Mouse (Mus musculus) lung, embryonic 14.5 days (tissue): Measurements from ENCODE around the gene Tma7. TPM values are rescaled to one million over a fixed set of nuclear protein-coding genes. Genes with fewer than 3 reads are reported as not detected.
A peak's percentile ranks its signal among the peaks of the same experiment; 100 is the strongest.

Source experiments
- ATAC-seq: fragments of 200-750 bp; cut with Nextera tagmentation; 2 replicates; pipeline ENCODE4 v1.8.0; 2017; ENCODE audit warnings: mild to moderate bottlenecking, moderate TSS enrichment, moderate library complexity; ENCODE audit not compliant: insufficient read depth
- DNase-seq: peaks from one replicate; pipeline ENCODE4 v3.0.0-alpha.2; 2015
- H3K27ac ChIP-seq: fragments of 300-500 bp; sonication (generic); 2 replicates; pipeline ENCODE4 v1.5.1; 2014; ENCODE audit warnings: low read depth, mild to moderate bottlenecking, moderate library complexity
- H3K27me3 ChIP-seq: fragments of 300-500 bp; sonication (generic); 2 replicates; pipeline ENCODE4 v1.6.1; 2014; ENCODE audit warnings: low read length, control low read depth; ENCODE audit not compliant: insufficient read depth
- H3K36me3 ChIP-seq: fragments of 300-500 bp; sonication (generic); 2 replicates; pipeline ENCODE4 v1.6.1; 2014; ENCODE audit warnings: control low read depth; ENCODE audit not compliant: insufficient read depth
- H3K4me1 ChIP-seq: fragments of 300-500 bp; sonication (generic); 2 replicates; pipeline ENCODE4 v1.6.1; 2014; ENCODE audit warnings: antibody characterized with exemption, control low read depth; ENCODE audit not compliant: insufficient read depth
- H3K4me2 ChIP-seq: fragments of 300-500 bp; sonication (generic); 2 replicates; pipeline ENCODE4 v1.6.1; 2014; ENCODE audit warnings: mild to moderate bottlenecking
- H3K4me3 ChIP-seq: fragments of 300-500 bp; sonication (generic); 2 replicates; pipeline ENCODE4 v1.5.1; 2014; ENCODE audit warnings: low read depth, low read length
- H3K9ac ChIP-seq: fragments of 300-500 bp; sonication (generic); 2 replicates; pipeline ENCODE4 v1.6.1; 2014
- H3K9me3 ChIP-seq: fragments of 300-500 bp; sonication (generic); 2 replicates; pipeline ENCODE4 v1.6.1; 2016; ENCODE audit warnings: low read depth, low read length, control low read depth
- CTCF ChIP-seq: IDR thresholded peaks from 2 replicates; pipeline ENCODE4 v1.5.1; 2016; ENCODE audit warnings: antibody characterized with exemption, low read depth
- WGBS: fragments of 180-500 bp; shearing (Covaris S2); extraction: QIAGEN DNeasy Blood & Tissue Kit; methylation state at CpG from one replicate; pipeline ENCODE4 v1.1.7; 2014; 5-methylcytosine and 5-hydroxymethylcytosine counted together
- polyA plus RNA-seq: library from polyadenylated mRNA; unstranded; fragments of >200 nt; fragmentation: Nextera tagmentation; extraction: Ambion mirVana; gene quantifications from 2 replicates; pipeline ENCODE4 v1.2.1, GENCODE M21; 2014

Gene Tma7
- polyA plus RNA-seq, 1 experiment from 2014 or later = 599 TPM

GRCm38 (mm10) chr9:109114276-109114675, 31.9 kb upstream of the Tma7 start:
- Histone ChIP-seq H3K9ac (no peak overlapping the region), H3K27ac (no peak overlapping the region), H3K27me3 (no peaks in the 10 kb centered on the region), H3K4me3 (no peak overlapping the region), H3K4me2 (no peak overlapping the region), H3K36me3 (peaks cover 100% of the 10 kb centered on the region), H3K4me1 (no peaks in the 10 kb centered on the region), H3K9me3 (no peaks in the 10 kb centered on the region)
- WGBS = 95% methylated on average over 11 of the region's 11 CpGs
- ATAC-seq (no peak), DNase-seq (no peak)
- no peak for TF ChIP-seq CTCF

- Histone ChIP-seq H3K9ac (no peak overlapping the region), H3K36me3 (peaks cover 100% of the 10 kb centered on the region), H3K9me3 (no peaks in the 10 kb centered on the region), H3K27ac (no peak overlapping the region), H3K4me2 (no peak overlapping the region), H3K4me3 (no peak overlapping the region), H3K27me3 (no peaks in the 10 kb centered on the region), H3K4me1 (no peaks in the 10 kb centered on the region)
- 84% methylated on average over 8 of the region's 8 CpGs for WGBS
- no peak for DNase-seq
- no peak for TF ChIP-seq CTCF
- no peak for ATAC-seq
These were observed 30.9 kb upstream of the Tma7 start for GRCm38 (mm10) chr9:109113331-109113730.

GRCm38 (mm10) chr9:109111591-109111990, 29.2 kb upstream of the Tma7 start:
- no peak for TF ChIP-seq CTCF
- Histone ChIP-seq H3K36me3 (peaks cover 98% of the 10 kb centered on the region), H3K4me2 (no peak overlapping the region), H3K4me1 (no peaks in the 10 kb centered on the region), H3K27ac (no peak overlapping the region), H3K9me3 (no peaks in the 10 kb centered on the region), H3K9ac (no peak overlapping the region), H3K4me3 (no peak overlapping the region), H3K27me3 (no peaks in the 10 kb centered on the region)
- ATAC-seq (no peak), DNase-seq (no peak)
- 91% methylated on average over 9 of the region's 9 CpGs for WGBS

GRCm38 (mm10) chr9:109111101-109111500, 28.7 kb upstream of the Tma7 start:
- no peaks in the 10 kb centered on the region for H3K27me3 ChIP-seq
- no peak overlapping the region for H3K27ac ChIP-seq
- H3K9me3 ChIP-seq = no peaks in the 10 kb centered on the region
- H3K4me3 ChIP-seq = no peak overlapping the region
- H3K4me2 ChIP-seq = no peak overlapping the region
- H3K9ac ChIP-seq = no peak overlapping the region
- no peak for ATAC-seq
- no peak for DNase-seq
- peaks cover 98% of the 10 kb centered on the region for H3K36me3 ChIP-seq
- WGBS = 88% methylated on average over 4 of the region's 4 CpGs
- TF ChIP-seq CTCF = no peak
- no peaks in the 10 kb centered on the region for H3K4me1 ChIP-seq

- no peak for DNase-seq
- Histone ChIP-seq H3K36me3 (peaks cover 98% of the 10 kb centered on the region), H3K9me3 (no peaks in the 10 kb centered on the region), H3K4me1 (no peaks in the 10 kb centered on the region), H3K4me3 (no peak overlapping the region), H3K27me3 (no peaks in the 10 kb centered on the region), H3K9ac (no peak overlapping the region), H3K4me2 (no peak overlapping the region), H3K27ac (no peak overlapping the region)
- no peak for ATAC-seq
- no peak for TF ChIP-seq CTCF
- WGBS = 94% methylated on average over 11 of the region's 11 CpGs
These were observed 27.9 kb upstream of the Tma7 start for GRCm38 (mm10) chr9:109110240-109110639.

GRCm38 (mm10) chr9:109107341-109107740, 25.0 kb upstream of the Tma7 start:
- no peak for TF ChIP-seq CTCF
- no peak overlapping the region for H3K27ac ChIP-seq
- DNase-seq (no peak), ATAC-seq (no peak)
- WGBS = 50% methylated on average over 4 of the region's 6 CpGs
- no peaks in the 10 kb centered on the region for H3K4me1 ChIP-seq
- H3K27me3 ChIP-seq = no peaks in the 10 kb centered on the region
- peaks cover 98% of the 10 kb centered on the region for H3K36me3 ChIP-seq
- no peak overlapping the region for H3K9ac ChIP-seq
- no peak overlapping the region for H3K4me3 ChIP-seq
- no peaks in the 10 kb centered on the region for H3K9me3 ChIP-seq
- H3K4me2 ChIP-seq = no peak overlapping the region

GRCm38 (mm10) chr9:109105648-109106047, 23.3 kb upstream of the Tma7 start:
- no peak for ATAC-seq
- no peak overlapping the region for H3K27ac ChIP-seq
- no peaks in the 10 kb centered on the region for H3K9me3 ChIP-seq
- no peaks in the 10 kb centered on the region for H3K27me3 ChIP-seq
- H3K4me2 ChIP-seq = no peak overlapping the region
- TF ChIP-seq CTCF = no peak
- peaks cover 92% of the 10 kb centered on the region for H3K36me3 ChIP-seq
- no peak overlapping the region for H3K4me3 ChIP-seq
- DNase-seq = no peak
- H3K4me1 ChIP-seq = no peaks in the 10 kb centered on the region
- no peak overlapping the region for H3K9ac ChIP-seq
- WGBS = 88% methylated on average over 12 of the region's 12 CpGs

GRCm38 (mm10) chr9:109105011-109105410, 22.6 kb upstream of the Tma7 start:
- Histone ChIP-seq H3K9ac (no peak overlapping the region), H3K4me1 (no peaks in the 10 kb centered on the region), H3K27me3 (no peaks in the 10 kb centered on the region), H3K27ac (no peak overlapping the region), H3K36me3 (peaks cover 92% of the 10 kb centered on the region), H3K4me3 (no peak overlapping the region), H3K4me2 (no peak overlapping the region), H3K9me3 (no peaks in the 10 kb centered on the region)
- 68% methylated on average over 12 of the region's 12 CpGs for WGBS
- ATAC-seq (peak; percentile 9; the same call in 1 of the 2 replicates), DNase-seq (peak; percentile 61)
- no peak for TF ChIP-seq CTCF
